Mouse (Mus musculus): ENCODE measurements around the gene Usp32. TPM values are rescaled to one million over a fixed set of nuclear protein-coding genes. Genes with fewer than 3 reads are reported as not detected.
A peak's percentile ranks its signal among the peaks of the same experiment; 100 is the strongest.

The Usp32 gene
- 3.0 and 3.4 TPM in 2 replicates for polyA plus RNA-seq (2015; fragmentation: Nextera tagmentation; extraction: Ambion mirVana)

GRCm38 (mm10) chr11:85139581-85140540 lies at the start of gene Usp32:
TSS of gene Usp32 (minus strand) at chr11:85140161.
- H3K27me3 ChIP-seq (ENCODE audit: control insufficient read depth, insufficient read depth, low read length), result no peaks in the 10 kb centered on the region
- H3K4me2 ChIP-seq (replicated peaks; ENCODE audit: low read depth), result peak within 1 kb of the TSS; percentile 76
- no peaks in the 10 kb centered on the region for H3K4me1 ChIP-seq (replicated peaks; ENCODE audit: control insufficient read depth, insufficient read depth)
- TF ChIP-seq EP300 (optimal IDR thresholded peaks at IDR 0.05), result no peak
- peak; percentile 29; the same call in 1 of the 2 replicates for TF ChIP-seq CTCF (IDR thresholded peaks at IDR 0.05; ENCODE audit: low read depth)
- peak within 1 kb of the TSS; percentile 87 for H3K4me3 ChIP-seq (ENCODE audit: low read depth, low read length)
- H3K36me3 ChIP-seq (ENCODE audit: control insufficient read depth, insufficient read depth, low read length), result no peaks in the 10 kb centered on the region
- DNase-seq (ENCODE audit: low spot score) (peak; percentile 99), ATAC-seq (ENCODE audit: low FRiP score, low TSS enrichment) (peak; percentile 99)
- H3K9ac ChIP-seq (ENCODE audit: low read length), result peak within 1 kb of the TSS; percentile 88
- no peaks in the 10 kb centered on the region for H3K9me3 ChIP-seq (ENCODE audit: control insufficient read depth, low read length)
- H3K27ac ChIP-seq (replicated peaks), result peak within 1 kb of the TSS; percentile 89
- WGBS, result under 1% methylated on average over 71 of the region's 94 CpGs

GRCm38 (mm10) chr11:85189110-85189509 lies 49.1 kb upstream of the Usp32 start:
- Histone ChIP-seq H3K9me3 (ENCODE audit: control insufficient read depth, low read length) (no peaks in the 10 kb centered on the region), H3K36me3 (ENCODE audit: control insufficient read depth, insufficient read depth, low read length) (peaks cover 11% of the 10 kb centered on the region), H3K27me3 (ENCODE audit: control insufficient read depth, insufficient read depth, low read length) (no peaks in the 10 kb centered on the region), H3K9ac (ENCODE audit: low read length) (no peak overlapping the region), H3K4me2 (replicated peaks; ENCODE audit: low read depth) (no peak overlapping the region), H3K4me3 (ENCODE audit: low read depth, low read length) (no peak overlapping the region), H3K27ac (replicated peaks) (no peak overlapping the region), H3K4me1 (replicated peaks; ENCODE audit: control insufficient read depth, insufficient read depth) (no peaks in the 10 kb centered on the region)
- 91% methylated on average over 4 of the region's 4 CpGs for WGBS
- ATAC-seq (ENCODE audit: low FRiP score, low TSS enrichment) (no peak), DNase-seq (ENCODE audit: low spot score) (no peak)
- TF ChIP-seq CTCF (IDR thresholded peaks at IDR 0.05; ENCODE audit: low read depth) (no peak), EP300 (optimal IDR thresholded peaks at IDR 0.05) (no peak)

GRCm38 (mm10) chr11:85184839-85185238 lies 44.9 kb upstream of the Usp32 start:
- Histone ChIP-seq H3K36me3 (ENCODE audit: control insufficient read depth, insufficient read depth, low read length) (no peaks in the 10 kb centered on the region), H3K9me3 (ENCODE audit: control insufficient read depth, low read length) (no peaks in the 10 kb centered on the region), H3K4me2 (replicated peaks; ENCODE audit: low read depth) (no peak overlapping the region), H3K4me1 (replicated peaks; ENCODE audit: control insufficient read depth, insufficient read depth) (no peaks in the 10 kb centered on the region), H3K4me3 (ENCODE audit: low read depth, low read length) (no peak overlapping the region), H3K9ac (ENCODE audit: low read length) (no peak overlapping the region), H3K27ac (replicated peaks) (no peak overlapping the region), H3K27me3 (ENCODE audit: control insufficient read depth, insufficient read depth, low read length) (no peaks in the 10 kb centered on the region)
- WGBS, result 79% methylated on average over 6 of the region's 6 CpGs
- ATAC-seq (ENCODE audit: low FRiP score, low TSS enrichment), result no peak
- no peak for TF ChIP-seq EP300 (optimal IDR thresholded peaks at IDR 0.05)
- no peak for TF ChIP-seq CTCF (IDR thresholded peaks at IDR 0.05; ENCODE audit: low read depth)
- DNase-seq (ENCODE audit: low spot score), result no peak

GRCm38 (mm10) chr11:85184082-85184481 lies 44.1 kb upstream of the Usp32 start:
- ATAC-seq (ENCODE audit: low FRiP score, low TSS enrichment) (no peak), DNase-seq (ENCODE audit: low spot score) (peak; percentile 54)
- Histone ChIP-seq H3K27ac (replicated peaks) (no peak overlapping the region), H3K4me3 (ENCODE audit: low read depth, low read length) (no peak overlapping the region), H3K9ac (ENCODE audit: low read length) (no peak overlapping the region), H3K27me3 (ENCODE audit: control insufficient read depth, insufficient read depth, low read length) (no peaks in the 10 kb centered on the region), H3K36me3 (ENCODE audit: control insufficient read depth, insufficient read depth, low read length) (no peaks in the 10 kb centered on the region), H3K4me1 (replicated peaks; ENCODE audit: control insufficient read depth, insufficient read depth) (no peaks in the 10 kb centered on the region), H3K4me2 (replicated peaks; ENCODE audit: low read depth) (no peak overlapping the region), H3K9me3 (ENCODE audit: control insufficient read depth, low read length) (no peaks in the 10 kb centered on the region)
- TF ChIP-seq EP300 (optimal IDR thresholded peaks at IDR 0.05) (no peak), CTCF (IDR thresholded peaks at IDR 0.05; ENCODE audit: low read depth) (peak; percentile 71)
- 66% methylated on average over 5 of the region's 5 CpGs for WGBS

- Histone ChIP-seq H3K27ac (replicated peaks) (no peak overlapping the region), H3K4me2 (replicated peaks; ENCODE audit: low read depth) (peak overlapping the region; percentile 71), H3K9ac (ENCODE audit: low read length) (peak overlapping the region; percentile 47), H3K27me3 (ENCODE audit: control insufficient read depth, insufficient read depth, low read length) (no peaks in the 10 kb centered on the region), H3K4me1 (replicated peaks; ENCODE audit: control insufficient read depth, insufficient read depth) (no peaks in the 10 kb centered on the region), H3K36me3 (ENCODE audit: control insufficient read depth, insufficient read depth, low read length) (no peaks in the 10 kb centered on the region), H3K9me3 (ENCODE audit: control insufficient read depth, low read length) (no peaks in the 10 kb centered on the region), H3K4me3 (ENCODE audit: low read depth, low read length) (peak overlapping the region; percentile 43)
- WGBS, result 17% methylated on average over 13 of the region's 13 CpGs
- DNase-seq (ENCODE audit: low spot score), result no peak
- TF ChIP-seq CTCF (IDR thresholded peaks at IDR 0.05; ENCODE audit: low read depth), result no peak
- no peak for TF ChIP-seq EP300 (optimal IDR thresholded peaks at IDR 0.05)
- no peak for ATAC-seq (ENCODE audit: low FRiP score, low TSS enrichment)
Observed at GRCm38 (mm10) chr11:85183284-85183779, 43.4 kb upstream of the Usp32 start.
